Mouse (Mus musculus): ENCODE measurements around the gene Atrnl1. TPM values are rescaled to one million over a fixed set of nuclear protein-coding genes. Genes with fewer than 3 reads are reported as not detected.

The Atrnl1 gene
- total RNA-seq, 2 experiments from 2014 or later, result 25.3 to 33.2 TPM

- peak; percentile 47 for DNase-seq
Observed at GRCm38 (mm10) chr19:57713138-57713537, 102.3 kb downstream of the Atrnl1 start.

- peak; percentile 75 for DNase-seq
Observed at GRCm38 (mm10) chr19:57724920-57725319, 114.1 kb downstream of the Atrnl1 start.

- DNase-seq, result no peak
Observed at GRCm38 (mm10) chr19:57725326-57725725, 114.5 kb downstream of the Atrnl1 start.

GRCm38 (mm10) chr19:57727009-57727408 is 116.2 kb downstream of the Atrnl1 start:
- DNase-seq, result no peak

GRCm38 (mm10) chr19:57737475-57737874 is 126.6 kb downstream of the Atrnl1 start:
- peak; percentile 49 for DNase-seq

GRCm38 (mm10) chr19:57745579-57745978 is 134.7 kb downstream of the Atrnl1 start:
- peak; percentile 40 for DNase-seq

- no peak for DNase-seq
Observed at GRCm38 (mm10) chr19:57746553-57746952, 135.7 kb downstream of the Atrnl1 start.

- DNase-seq, result no peak
Observed at GRCm38 (mm10) chr19:57752189-57752588, 141.4 kb downstream of the Atrnl1 start.

GRCm38 (mm10) chr19:57762526-57762925 is 151.7 kb downstream of the Atrnl1 start:
- DNase-seq, result no peak

- no peak for DNase-seq
Observed at GRCm38 (mm10) chr19:57764576-57765371, 153.9 kb downstream of the Atrnl1 start.

- no peak for DNase-seq
Observed at GRCm38 (mm10) chr19:57767051-57767450, 156.2 kb downstream of the Atrnl1 start.

GRCm38 (mm10) chr19:57768661-57769060 is 157.8 kb downstream of the Atrnl1 start:
- no peak for DNase-seq

GRCm38 (mm10) chr19:57782366-57783089 is 171.7 kb downstream of the Atrnl1 start:
- DNase-seq, result no peak

GRCm38 (mm10) chr19:57786699-57787098 is 175.9 kb downstream of the Atrnl1 start:
- no peak for DNase-seq

- no peak for DNase-seq
Observed at GRCm38 (mm10) chr19:57802207-57802606, 191.4 kb downstream of the Atrnl1 start.

- no peak for DNase-seq
Observed at GRCm38 (mm10) chr19:57802771-57803482, 192.1 kb downstream of the Atrnl1 start.

- no peak for DNase-seq
Observed at GRCm38 (mm10) chr19:57803483-57803820, 192.6 kb downstream of the Atrnl1 start.

GRCm38 (mm10) chr19:57808363-57808762 is 197.5 kb downstream of the Atrnl1 start:
- no peak for DNase-seq

GRCm38 (mm10) chr19:57814291-57814690 is 203.5 kb downstream of the Atrnl1 start:
- DNase-seq, result peak; percentile 69

- peak; percentile 45 for DNase-seq
Observed at GRCm38 (mm10) chr19:57816221-57816996, 205.6 kb downstream of the Atrnl1 start.

- no peak for DNase-seq
Observed at GRCm38 (mm10) chr19:57817736-57818135, 206.9 kb downstream of the Atrnl1 start.

- DNase-seq, result no peak
Observed at GRCm38 (mm10) chr19:57823446-57823845, 212.6 kb downstream of the Atrnl1 start.

Measured in adrenal gland, postnatal 10 days (tissue).